Mouse (Mus musculus): ENCODE measurements around the gene Ust. TPM values are rescaled to one million over a fixed set of nuclear protein-coding genes. Genes with fewer than 3 reads are reported as not detected.

Ust gene
- total and polyA plus RNA-seq, 3 experiments, result not detected

DNA sequence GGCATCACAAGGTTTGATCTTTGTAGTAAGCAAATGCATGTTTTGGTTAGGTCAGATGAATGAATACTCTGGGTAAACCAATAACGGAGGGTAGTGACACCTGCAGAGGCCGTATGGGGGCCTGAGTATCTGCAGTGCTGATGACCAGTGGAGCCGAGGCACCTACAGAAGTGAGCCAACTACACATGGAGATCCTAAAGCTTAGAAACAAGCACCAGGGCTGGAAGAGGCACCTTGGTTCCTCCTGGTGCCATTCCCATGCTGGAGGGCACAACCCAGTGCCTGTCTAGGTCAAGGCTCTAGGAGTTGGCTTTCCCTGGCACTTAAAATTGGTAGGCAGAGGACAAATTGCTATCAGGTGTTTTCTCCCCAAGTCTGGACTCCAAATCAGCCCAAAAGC, 303.4 kb downstream of the Ust start:
- Histone ChIP-seq H3K4me2 (ENCODE audit: insufficient read depth, low read depth, poor library complexity, severe bottlenecking) (no peak overlapping the region), H3K79me2 (replicated peaks; ENCODE audit: control insufficient read depth, extremely low read depth, insufficient read depth, poor library complexity, severe bottlenecking) (no peaks in the 10 kb centered on the region), H3K27ac (ENCODE audit: insufficient read depth, low read depth) (no peak overlapping the region), H3K9ac (ENCODE audit: insufficient read depth, low read depth) (no peak overlapping the region), H3K4me1 (ENCODE audit: control insufficient read depth in 1 of 2, insufficient read depth in 2 of 2) (peaks cover 11 to 15% of the 10 kb centered on the region in 2 experiments), H3K36me3 (replicated peaks in 1 of 2; ENCODE audit: control insufficient read depth in 1 of 2, insufficient read depth in 1 of 2, low read length in 1 of 2) (no peaks in the 10 kb centered on the region), H3K27me3 (replicated peaks) (no peaks in the 10 kb centered on the region), H3K4me3 (replicated peaks in 1 of 3; ENCODE audit: low read depth in 2 of 3, low read length in 2 of 3, poor library complexity in 1 of 3) (no peak overlapping the region), H3K9me3 (replicated peaks; ENCODE audit: low read length) (no peaks in the 10 kb centered on the region)
- TF ChIP-seq CHD2 (IDR thresholded peaks at IDR 0.05; ENCODE audit: low read length) (no peak), CTCF (conservative IDR thresholded peaks at IDR 0.05 in 1 of 2, IDR thresholded peaks at IDR 0.05 in 1 of 2; ENCODE audit: low read depth in 2 of 2, low read length in 2 of 2) (no peak), IRF4 (IDR thresholded peaks at IDR 0.05; ENCODE audit: low read depth, low read length) (no peak), USF1 (IDR thresholded peaks at IDR 0.05; ENCODE audit: low read depth, low read length) (no peak), UBTF (IDR thresholded peaks at IDR 0.05; ENCODE audit: low read depth, low read length) (no peak), MXI1 (IDR thresholded peaks at IDR 0.05; ENCODE audit: low read depth, low read length) (no peak), ZMIZ1 (IDR thresholded peaks at IDR 0.05; ENCODE audit: low read depth, low read length) (no peak), MAX (IDR thresholded peaks at IDR 0.05; ENCODE audit: low read length) (no peak)
- DNase-seq (ENCODE audit: extremely low read depth), result no peak
- in situ Hi-C loops (cut with MboI; ENCODE audit: low pct_ligation_motif_present, low pct_unique_long_range_greater_than_20kb, low sequenced_read_pairs), result no loop called here
- dilution Hi-C loops (cut with MboI; ENCODE audit: extremely low pct_ligation_motif_present, extremely low pct_unique_long_range_greater_than_20kb, low sequenced_read_pairs), result no loop called here

- Histone ChIP-seq H3K9me3 (replicated peaks; ENCODE audit: low read length) (no peaks in the 10 kb centered on the region), H3K79me2 (replicated peaks; ENCODE audit: control insufficient read depth, extremely low read depth, insufficient read depth, poor library complexity, severe bottlenecking) (no peaks in the 10 kb centered on the region), H3K4me3 (replicated peaks in 1 of 3; ENCODE audit: low read depth in 2 of 3, low read length in 2 of 3, poor library complexity in 1 of 3) (no peak overlapping the region), H3K27me3 (replicated peaks) (no peaks in the 10 kb centered on the region), H3K4me2 (ENCODE audit: insufficient read depth, low read depth, poor library complexity, severe bottlenecking) (peak overlapping the region; percentile 3; the same call in 1 of the 2 replicates), H3K4me1 (ENCODE audit: control insufficient read depth in 1 of 2, insufficient read depth in 2 of 2) (peaks cover 8 to 15% of the 10 kb centered on the region in 2 experiments), H3K27ac (ENCODE audit: insufficient read depth, low read depth) (no peak overlapping the region), H3K36me3 (replicated peaks in 1 of 2; ENCODE audit: control insufficient read depth in 1 of 2, insufficient read depth in 1 of 2, low read length in 1 of 2) (no peaks in the 10 kb centered on the region), H3K9ac (ENCODE audit: insufficient read depth, low read depth) (no peak overlapping the region)
- in situ Hi-C loops (cut with MboI; ENCODE audit: low pct_ligation_motif_present, low pct_unique_long_range_greater_than_20kb, low sequenced_read_pairs) (no loop called here), dilution Hi-C loops (cut with MboI; ENCODE audit: extremely low pct_ligation_motif_present, extremely low pct_unique_long_range_greater_than_20kb, low sequenced_read_pairs) (no loop called here)
- DNase-seq (ENCODE audit: extremely low read depth), result no peak
- TF ChIP-seq BHLHE40 (IDR thresholded peaks at IDR 0.05; ENCODE audit: low read depth, low read length) (peak; percentile 29; the same call in 1 of the 2 replicates), POLR2A (IDR thresholded peaks at IDR 0.05; ENCODE audit: low read depth, low read length) (peak; percentile 36; the same call in 1 of the 2 replicates), CTCF (conservative IDR thresholded peaks at IDR 0.05 in 1 of 2, IDR thresholded peaks at IDR 0.05 in 1 of 2; ENCODE audit: low read depth in 2 of 2, low read length in 2 of 2) (no peak)
Observed at GRCm38 (mm10) chr10:8213906-8214421, 304.7 kb downstream of the Ust start.

DNA sequence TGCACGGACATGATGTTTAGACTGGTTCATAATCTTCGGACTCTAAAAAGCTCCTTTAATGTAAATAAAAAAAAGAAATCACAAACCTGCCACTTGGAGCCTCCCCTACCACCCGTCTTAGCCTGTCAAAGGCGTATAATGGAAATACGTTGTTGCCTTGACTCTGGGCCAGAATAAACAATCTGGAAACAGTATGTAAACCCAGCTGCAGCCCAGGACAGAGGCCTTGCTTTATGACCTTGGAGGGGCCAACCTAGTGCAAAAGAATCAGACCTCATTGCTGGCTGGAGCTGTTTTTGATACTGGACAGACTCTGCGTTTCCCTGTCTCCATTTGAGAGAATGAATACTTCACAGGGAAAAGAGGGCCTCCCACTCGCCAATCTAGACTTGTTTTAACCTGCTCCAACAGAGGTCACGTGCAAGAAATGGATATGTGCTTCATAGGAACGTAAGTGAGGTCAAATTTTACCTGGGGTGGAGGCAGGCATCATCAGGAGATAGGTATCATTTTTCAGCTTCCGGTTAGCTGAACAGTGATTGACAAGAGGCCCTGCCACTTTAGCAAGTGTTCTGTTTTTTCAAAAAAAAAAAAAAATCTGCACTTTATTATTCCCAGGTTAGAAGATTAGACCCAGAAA, 305.2 kb downstream of the Ust start:
- Histone ChIP-seq H3K36me3 (replicated peaks in 1 of 2; ENCODE audit: control insufficient read depth in 1 of 2, insufficient read depth in 1 of 2, low read length in 1 of 2) (no peaks in the 10 kb centered on the region), H3K4me1 (ENCODE audit: control insufficient read depth in 1 of 2, insufficient read depth in 2 of 2) (peaks cover 8 to 15% of the 10 kb centered on the region in 2 experiments), H3K27ac (ENCODE audit: insufficient read depth, low read depth) (no peak overlapping the region), H3K9ac (ENCODE audit: insufficient read depth, low read depth) (no peak overlapping the region), H3K4me3 (replicated peaks in 1 of 3; ENCODE audit: low read depth in 2 of 3, low read length in 2 of 3, poor library complexity in 1 of 3) (no peak overlapping the region), H3K4me2 (ENCODE audit: insufficient read depth, low read depth, poor library complexity, severe bottlenecking) (peak overlapping the region; percentile 3; the same call in 1 of the 2 replicates), H3K79me2 (replicated peaks; ENCODE audit: control insufficient read depth, extremely low read depth, insufficient read depth, poor library complexity, severe bottlenecking) (no peaks in the 10 kb centered on the region), H3K27me3 (replicated peaks) (no peaks in the 10 kb centered on the region), H3K9me3 (replicated peaks; ENCODE audit: low read length) (no peaks in the 10 kb centered on the region)
- dilution Hi-C loops (cut with MboI; ENCODE audit: extremely low pct_ligation_motif_present, extremely low pct_unique_long_range_greater_than_20kb, low sequenced_read_pairs), result no loop called here
- in situ Hi-C loops (cut with MboI; ENCODE audit: low pct_ligation_motif_present, low pct_unique_long_range_greater_than_20kb, low sequenced_read_pairs), result no loop called here
- TF ChIP-seq CHD2 (IDR thresholded peaks at IDR 0.05; ENCODE audit: low read length) (no peak), MAX (IDR thresholded peaks at IDR 0.05; ENCODE audit: low read length) (no peak), ZMIZ1 (IDR thresholded peaks at IDR 0.05; ENCODE audit: low read depth, low read length) (no peak), SIN3A (IDR thresholded peaks at IDR 0.05; ENCODE audit: low read length) (no peak), NRF1 (IDR thresholded peaks at IDR 0.05; ENCODE audit: low read depth, low read length) (no peak), ETS1 (conservative IDR thresholded peaks at IDR 0.05; ENCODE audit: low read depth, low read length) (no peak), E2F4 (IDR thresholded peaks at IDR 0.05; ENCODE audit: insufficient replicate concordance, low read depth, low read length) (no peak), ZNF384 (IDR thresholded peaks at IDR 0.05; ENCODE audit: low read depth, low read length) (no peak)
- no peak for DNase-seq (ENCODE audit: extremely low read depth)

Data from CH12.LX (cell line).